Mouse (Mus musculus): ENCODE results near the gene Mpzl2. TPM values are rescaled to one million over a fixed set of nuclear protein-coding genes. Genes with fewer than 3 reads are reported as not detected.
A peak's percentile ranks its signal among the peaks of the same experiment; 100 is the strongest.
"Not testable (repeated sequence)": the region's sequence is repeated elsewhere in the genome, so short reads cannot be mapped to it uniquely, and the experiment has no call there.

Mpzl2 gene
- total RNA-seq, 2 experiments from 2014 or later = 0.62 to 2.3 TPM

DNA sequence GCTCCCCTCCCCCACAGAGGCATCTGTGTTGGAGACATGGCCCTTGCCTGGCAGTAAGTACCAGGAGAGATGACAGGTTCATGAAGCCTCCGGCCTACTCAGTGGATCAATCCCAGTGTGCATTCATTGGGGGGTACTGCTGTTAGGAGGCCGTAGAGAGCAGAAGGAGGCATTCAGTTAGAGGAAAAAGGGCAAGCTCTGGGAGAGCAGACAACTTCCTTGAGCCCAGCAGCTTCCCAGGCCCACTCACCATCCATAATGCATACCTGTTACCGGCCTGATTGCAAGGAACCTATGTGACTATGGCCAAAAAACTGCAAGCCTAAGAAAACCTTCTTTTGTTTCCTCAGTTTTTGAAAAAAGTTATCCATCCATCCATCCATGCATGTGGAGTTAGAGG lies 5.1 kb upstream of the Mpzl2 start:
- DNase-seq = no peak

DNA sequence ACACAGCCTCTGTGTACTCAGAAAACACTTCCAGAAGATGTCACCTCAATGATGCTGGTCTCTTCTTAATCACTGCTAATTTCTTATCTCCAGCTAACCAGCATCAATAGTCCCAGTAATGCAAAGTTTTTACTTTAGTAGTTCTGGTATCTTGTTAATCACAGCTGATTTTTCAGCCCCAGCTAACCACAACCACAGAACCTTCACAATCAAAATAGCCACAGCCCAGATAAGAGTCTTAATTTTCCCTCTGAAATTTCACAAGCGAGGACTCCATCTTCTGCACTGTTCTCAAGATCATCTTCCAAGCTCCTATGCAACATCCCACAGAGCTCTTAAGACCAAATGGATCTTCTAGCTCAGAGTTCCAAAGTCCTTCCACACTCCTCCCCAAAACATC lies 1.8 kb upstream of the Mpzl2 start:
- not testable (repeated sequence) for DNase-seq

DNA sequence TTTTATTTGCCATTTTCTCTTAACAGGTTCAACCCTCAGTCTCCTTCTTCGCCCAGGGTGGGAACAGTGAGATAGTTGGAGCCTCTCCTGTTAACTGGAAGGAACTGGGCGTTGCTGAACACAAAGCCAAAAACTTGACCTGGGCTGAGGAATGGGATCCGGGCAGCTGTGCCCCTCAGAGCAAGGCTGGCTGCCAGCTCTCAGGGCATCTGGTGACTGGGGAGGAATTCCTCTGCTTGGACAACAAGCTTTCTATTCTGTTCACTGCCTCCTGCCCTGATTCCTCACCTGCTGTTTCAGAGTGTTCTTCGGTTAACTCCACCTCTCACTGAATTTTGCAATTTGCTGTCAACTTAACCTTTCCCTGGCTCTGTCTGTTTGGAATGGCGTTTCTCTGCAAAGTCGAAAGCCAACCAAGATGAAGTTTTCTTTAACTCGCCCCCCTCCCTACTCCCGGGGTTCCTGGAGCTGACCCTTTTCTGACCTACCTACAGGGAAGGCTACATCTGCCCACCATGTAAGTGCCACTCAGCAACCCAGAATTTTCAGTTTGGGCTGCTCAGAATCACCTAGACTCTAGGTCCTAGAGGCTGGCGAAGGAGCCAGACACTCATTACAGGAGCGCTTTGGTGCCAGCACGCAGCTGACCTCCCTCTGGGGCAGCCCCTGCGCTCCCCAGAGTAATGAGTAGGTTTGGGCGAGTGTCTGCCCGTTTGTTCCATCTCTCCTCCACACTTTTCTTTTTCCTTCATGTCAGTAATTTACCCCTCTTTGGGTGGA lies 657 bp downstream of the Mpzl2 start:
- DNase-seq = peak in 1 of 2 experiments; percentile 7

DNA sequence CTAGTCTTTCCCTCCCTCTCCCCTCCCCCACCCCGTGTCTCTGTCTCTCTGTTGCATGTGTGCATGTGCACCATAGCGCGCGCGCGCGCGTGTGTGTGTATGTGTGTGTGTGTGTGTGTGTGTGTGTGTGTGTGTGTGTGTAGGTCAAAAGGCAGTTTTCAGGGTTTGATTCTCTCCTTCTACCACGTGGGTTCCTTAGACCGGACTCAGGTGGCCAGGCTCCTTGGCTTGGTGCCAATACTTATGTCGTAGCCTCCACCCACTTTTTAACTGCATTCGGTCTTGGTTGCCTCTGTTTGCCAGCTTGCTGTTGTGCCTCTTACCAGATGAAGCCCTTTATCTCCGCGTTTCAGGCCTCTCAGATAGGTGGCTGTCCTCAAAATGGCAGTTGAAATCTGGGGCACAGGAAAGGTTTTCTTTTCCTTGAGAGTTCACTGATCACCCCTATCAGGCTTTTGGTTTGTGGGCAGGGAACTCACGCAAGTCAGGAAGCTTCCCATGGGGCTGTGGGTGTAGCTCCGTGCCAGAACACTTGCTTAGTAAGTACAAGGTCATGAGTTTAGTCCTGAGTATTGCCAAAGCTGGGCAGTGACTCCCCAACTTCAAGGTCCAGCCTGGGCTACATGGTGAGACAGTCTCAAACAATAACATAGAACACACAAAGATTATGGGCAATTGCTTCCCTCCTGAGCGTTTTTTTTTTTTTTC lies 1.7 kb downstream of the Mpzl2 start:
- DNase-seq = peak; percentile 7 to 22

DNA sequence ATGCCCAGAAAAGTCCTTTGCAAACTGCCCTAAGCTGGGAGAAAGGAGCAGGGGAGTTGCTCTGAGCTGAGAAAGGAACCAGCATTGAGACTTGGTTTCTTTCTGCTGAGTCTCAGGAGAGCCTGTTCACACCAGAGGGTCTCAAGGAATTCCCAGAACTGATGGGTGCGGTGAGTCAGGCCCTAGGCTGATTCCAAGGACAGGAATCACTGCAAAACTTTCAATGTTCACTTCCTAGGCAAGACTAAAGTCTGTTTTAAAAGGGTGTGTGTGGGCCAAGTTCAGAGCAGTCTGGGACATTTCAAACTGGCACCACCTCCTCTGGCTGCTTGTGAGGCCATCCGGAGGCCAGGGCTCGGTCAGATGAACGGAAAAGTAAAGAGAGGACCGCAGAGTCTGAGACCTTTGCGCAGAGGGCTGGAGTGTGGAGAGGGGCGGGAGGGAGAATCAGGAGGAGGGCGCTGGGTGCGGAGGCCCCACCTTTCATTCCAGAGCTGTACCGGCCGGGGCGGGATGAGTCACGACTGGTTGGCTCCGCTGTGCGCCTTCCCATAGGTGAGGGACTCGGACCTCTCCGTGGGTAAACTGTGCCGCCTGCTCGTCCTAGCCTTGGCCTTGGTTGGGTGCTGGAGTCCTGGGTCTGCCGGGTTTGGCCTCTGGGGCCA lies 2.6 kb downstream of the Mpzl2 start:
- DNase-seq = peak; percentile 38 to 53

DNA sequence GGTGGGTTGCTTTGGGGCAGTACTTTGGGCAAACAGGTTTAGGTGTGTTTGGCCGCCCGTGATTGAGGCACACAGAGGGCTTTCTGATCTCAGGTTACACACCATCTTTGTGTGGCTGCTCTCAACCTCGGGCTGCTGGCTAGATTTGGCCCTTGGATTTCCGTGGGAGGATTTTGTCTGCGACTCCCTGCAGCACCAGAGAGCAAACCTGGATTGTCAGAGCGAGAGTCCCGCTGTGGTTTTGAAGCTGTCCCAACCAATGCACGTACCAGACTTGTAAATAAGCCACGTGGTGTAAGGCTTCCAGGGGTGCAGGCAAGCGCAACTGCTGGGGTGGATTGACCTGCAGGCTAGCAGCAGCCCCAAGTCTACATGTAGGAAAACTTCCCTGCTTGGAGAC lies 3.3 kb downstream of the Mpzl2 start:
- peak in 1 of 2 experiments; percentile 17 for DNase-seq

DNA sequence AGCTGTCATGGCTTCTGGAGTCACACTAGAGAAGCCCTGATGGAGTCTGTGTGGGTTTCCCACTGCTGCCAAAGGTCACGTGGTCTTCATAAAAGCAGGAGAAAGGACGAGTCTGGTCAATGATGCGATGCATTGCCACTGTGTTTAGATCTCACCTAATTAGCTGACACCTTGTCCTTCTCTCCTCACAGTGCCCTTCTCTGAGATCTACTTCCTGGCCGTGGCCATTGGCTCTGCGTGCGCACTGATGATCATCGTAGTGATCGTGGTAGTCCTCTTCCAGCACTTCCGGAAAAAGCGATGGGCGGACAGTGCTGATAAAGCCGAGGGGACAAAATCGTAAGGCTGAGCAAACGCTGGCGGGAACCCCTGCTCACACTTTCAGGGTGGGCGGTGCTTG lies 7.4 kb downstream of the Mpzl2 start:
- no peak for DNase-seq

DNA sequence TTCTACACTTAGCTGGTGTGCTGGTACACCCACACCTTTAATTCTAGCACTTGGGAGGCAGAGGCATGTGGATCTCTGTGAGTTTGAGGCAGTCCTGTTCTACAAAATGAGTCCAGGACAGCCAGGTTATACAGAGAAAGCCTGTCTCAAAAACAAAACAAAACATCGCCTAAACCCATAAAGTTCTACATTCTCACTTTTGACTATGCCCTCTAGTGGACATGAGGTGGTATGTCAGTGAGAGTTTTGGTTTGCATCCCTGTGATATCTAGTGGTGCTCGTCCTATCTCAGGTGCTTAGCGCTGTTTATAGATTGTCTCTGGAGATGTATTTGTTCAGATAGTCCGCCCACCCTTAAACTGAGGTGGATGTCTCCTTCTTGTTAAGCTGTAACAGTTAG lies 8.9 kb downstream of the Mpzl2 start:
- DNase-seq = peak in 1 of 2 experiments; percentile 45

DNA sequence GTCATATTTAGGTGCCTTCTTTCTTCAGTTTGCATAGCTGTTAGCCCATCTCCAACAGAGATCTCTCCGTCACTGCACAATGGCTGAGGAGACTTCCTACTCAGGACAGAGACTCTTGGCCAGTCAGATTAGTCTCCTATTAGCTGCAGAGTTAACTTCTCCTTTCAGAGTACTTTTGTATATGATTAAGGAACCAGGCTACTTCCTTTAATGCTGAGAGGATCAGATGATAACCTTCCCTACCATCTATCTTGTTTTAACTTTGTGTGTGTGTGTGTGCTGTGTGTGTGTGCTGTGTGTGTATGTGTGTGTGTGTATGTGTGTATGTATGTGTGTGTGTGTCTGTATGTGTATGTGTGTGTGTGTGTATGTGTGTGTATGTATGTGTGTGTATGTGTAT lies 10.1 kb downstream of the Mpzl2 start:
- no peak for DNase-seq

DNA sequence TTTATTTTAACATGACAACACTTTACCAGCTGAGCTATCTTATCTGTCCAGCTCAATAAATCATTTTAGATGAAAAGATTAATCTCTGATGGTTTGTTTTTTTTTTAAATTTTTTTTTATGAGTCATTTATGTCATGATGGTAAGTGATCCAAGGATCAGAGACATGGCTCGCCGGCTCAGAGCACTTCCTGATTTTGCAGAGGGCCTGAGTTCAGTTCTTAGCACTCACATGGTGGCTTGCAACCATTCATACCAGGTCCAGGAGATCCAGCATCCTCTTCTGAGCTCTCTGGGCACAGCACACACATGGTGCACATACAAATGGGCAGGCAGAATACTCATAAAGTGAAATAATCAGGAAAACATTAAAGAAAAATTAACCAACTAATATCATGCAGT lies 10.7 kb downstream of the Mpzl2 start:
- no peak for DNase-seq

DNA sequence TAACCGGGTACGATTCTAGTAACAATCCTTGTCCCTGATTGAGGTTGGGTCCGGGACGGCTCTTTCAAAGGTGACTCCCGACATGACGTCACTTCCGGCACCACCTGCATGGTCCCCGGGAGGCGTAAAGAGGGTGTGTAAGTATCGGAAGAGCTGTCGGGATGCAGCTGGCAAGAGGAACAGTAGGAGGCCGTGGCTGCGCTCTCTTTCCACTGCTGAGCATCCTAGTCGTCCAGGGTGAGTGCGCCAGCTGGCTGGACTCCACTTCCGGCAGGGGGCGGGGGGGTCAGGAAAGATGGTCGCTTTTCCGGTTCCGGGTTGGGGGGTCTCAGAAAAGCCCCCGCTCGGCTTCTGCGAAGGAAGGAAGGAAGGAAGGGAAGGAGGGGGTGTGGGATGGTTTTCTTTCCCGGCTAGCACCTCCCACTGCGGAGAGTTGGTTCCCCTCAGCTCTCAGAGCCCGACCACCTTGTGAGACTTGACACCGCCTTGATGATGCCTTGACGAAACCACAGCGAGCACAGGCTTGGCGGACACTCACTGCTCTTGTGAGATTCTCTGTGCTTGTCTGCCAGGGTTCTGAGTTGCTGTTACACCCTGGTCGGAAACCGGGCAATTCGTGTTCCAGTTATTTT lies 15.6 kb downstream of the Mpzl2 start, which contains the start of gene Mpzl3:
Mpzl3 (plus strand) TSS at position 105 of the 632 bp plus-strand sequence.
- DNase-seq = peak; percentile 69 to 84

DNA sequence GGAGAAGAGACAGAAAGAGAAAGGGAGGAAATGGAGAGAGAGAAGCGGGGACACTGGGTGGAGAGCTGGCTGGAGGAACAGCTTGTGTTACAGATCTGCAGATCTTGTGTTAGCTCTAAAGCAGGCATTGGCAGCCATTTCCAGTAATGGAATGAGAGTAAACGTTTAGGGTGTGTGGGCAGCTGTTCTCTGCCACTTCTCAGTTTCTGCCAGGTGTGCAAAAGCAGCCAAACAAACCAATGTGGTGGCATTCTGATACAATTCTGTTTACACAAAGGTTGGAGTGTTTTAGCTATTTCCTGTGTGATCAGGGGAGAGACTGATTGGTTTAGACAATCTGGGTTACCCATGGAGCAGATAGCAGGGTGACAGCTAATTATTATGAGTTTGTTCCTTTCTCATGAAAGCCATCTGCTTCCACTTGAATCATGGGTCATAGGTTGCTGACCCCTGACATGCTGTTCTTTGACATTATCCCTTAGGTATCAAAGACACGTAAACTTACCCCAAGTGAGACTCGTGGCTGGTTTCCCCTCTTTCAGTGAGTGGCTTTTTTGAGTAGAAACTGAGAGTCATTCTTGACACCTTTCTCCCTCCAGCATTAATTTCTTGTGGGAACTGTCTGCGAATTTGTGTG lies 18.8 kb downstream of the Mpzl2 start:
- no peak for DNase-seq

DNA sequence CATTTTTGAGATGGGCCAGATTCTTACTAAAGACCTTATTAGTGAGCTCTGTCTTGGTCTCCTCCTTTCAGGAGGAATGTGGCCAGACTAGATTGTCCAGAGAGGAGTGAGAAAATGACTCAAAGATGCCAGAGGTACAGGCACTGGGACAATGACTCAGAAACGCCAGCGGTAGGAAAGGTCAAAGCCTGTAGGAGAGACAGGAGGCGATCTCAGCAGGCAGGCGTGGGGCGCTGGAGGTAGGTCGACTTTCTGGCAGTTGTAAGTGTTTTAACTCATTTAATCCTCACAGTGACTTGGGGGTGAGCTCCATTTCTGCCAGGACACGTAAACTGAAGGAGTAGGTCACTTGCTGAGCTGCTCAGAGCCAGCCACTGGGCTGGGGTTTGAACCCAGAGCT lies 20.6 kb downstream of the Mpzl2 start:
- no peak for DNase-seq

DNA sequence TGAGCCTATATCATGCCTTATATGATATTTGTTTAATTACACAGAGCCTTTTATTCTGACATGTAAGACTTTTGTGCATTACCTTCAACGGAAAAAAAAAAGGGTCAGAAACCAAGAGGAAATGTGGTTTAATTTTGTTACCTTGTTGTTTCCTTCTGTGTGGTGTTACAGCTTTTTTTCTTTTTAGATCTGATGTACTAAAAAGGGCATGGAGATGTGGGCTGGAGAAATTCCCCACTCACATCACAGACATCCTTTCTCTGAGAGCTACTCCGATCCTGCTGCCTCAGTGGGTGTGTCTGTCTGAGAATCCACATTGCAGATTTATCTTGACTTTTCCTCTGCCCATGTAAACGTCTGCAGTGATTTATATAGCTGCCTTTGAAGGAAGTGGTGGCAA lies 23.1 kb downstream of the Mpzl2 start:
- no peak for DNase-seq

DNA sequence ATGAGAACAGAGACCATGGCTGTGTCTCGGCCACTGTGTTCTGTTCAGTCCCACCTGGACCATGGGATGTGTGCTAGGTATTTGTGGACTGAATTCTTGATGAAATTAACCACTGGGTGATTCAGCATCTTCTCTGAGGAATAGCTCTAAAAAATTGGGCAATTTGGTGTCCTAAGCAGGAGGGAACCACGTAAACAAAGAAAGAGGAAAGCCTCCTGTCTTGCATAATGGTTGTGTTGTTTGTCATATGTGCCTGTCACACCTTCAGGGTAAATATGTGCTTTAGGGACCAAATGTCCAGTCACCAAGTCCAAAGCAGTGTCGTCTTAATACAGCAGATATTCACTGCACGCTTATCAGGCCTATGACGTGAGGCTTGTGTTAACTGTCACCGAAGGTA lies 24.8 kb downstream of the Mpzl2 start:
- no peak for DNase-seq

DNA sequence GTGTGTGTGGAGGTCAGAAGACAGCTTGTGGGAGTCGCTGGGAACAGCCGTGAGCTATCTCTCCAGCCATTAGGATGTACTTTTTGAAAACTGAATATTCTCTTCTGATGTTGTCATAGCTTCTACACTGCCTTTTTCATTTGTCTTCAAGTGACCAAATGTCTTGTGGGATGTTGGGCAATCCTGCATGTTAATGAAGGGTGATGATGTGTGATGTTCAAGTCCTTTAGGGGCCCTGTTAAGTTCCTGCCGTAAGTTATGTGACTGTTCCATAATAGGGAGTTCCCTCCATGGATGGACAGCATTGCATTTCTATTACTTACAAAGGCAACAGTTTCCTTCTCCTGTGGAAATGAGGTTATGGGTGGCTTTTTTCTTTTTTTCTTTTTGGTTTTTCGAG lies 27.1 kb downstream of the Mpzl2 start:
- DNase-seq = no peak

DNA sequence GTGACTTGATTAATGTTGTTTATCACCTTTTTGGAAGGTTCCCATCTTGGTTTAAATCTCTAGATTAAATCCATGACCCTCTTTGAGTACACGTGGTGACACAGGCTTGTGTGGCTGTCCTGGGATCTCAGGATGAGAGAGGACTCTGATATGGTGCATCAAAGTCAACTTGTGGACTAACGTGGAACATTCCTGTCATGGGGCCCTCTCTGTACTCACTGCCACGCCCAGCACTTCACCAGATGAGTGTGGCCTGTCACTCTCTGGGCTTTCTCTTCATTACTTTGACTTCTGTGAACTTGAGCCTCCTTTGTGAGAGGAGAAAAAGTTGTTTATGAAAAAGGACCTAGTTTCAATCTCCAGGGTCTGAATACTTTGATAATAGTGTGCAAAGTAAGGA lies 32.2 kb downstream of the Mpzl2 start:
- DNase-seq = no peak

DNA sequence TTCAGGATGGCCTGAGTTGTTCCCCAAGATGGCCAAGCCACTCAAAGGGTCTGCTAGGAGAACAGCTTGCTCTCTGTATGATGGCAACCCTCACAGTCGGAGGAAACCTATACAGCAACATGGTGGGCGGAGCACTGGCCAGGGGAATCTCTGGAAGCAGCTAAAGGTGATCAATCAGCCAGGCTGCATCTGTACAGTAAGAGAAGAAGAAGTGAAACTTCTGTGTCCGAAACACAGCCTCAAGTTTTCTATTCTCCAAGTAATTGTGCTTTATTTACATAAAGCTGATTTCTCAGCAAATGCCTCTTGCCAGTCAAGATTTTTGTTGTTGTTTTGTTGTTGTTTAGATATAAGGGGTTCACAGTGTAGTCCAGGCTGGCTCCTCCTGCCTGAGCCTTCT lies 38.3 kb downstream of the Mpzl2 start:
- DNase-seq = no peak

DNA sequence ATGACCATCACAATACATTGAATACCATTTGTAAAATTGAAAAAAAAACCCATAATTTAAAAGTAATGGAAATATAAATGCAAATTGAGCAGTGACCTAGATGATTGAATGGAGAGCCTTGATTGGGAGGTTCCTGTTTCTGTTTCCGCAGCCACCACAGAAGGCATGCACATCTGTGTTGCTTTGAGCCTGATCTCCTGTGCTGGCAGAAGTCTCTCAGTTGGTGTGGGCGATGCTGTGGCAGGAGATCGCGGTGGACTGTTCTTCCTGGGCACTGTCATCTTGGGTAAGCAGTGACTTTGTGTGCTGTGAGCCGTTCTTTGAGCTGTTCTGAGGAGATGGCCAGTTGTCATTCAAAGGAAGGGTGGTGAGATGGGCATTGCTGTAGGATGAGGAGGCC lies 39.4 kb downstream of the Mpzl2 start, which contains the start of gene Jaml:
Jaml (plus strand) TSS at position 173 of the 400 bp plus-strand sequence.
- DNase-seq = peak in 1 of 2 experiments; percentile 14

DNA sequence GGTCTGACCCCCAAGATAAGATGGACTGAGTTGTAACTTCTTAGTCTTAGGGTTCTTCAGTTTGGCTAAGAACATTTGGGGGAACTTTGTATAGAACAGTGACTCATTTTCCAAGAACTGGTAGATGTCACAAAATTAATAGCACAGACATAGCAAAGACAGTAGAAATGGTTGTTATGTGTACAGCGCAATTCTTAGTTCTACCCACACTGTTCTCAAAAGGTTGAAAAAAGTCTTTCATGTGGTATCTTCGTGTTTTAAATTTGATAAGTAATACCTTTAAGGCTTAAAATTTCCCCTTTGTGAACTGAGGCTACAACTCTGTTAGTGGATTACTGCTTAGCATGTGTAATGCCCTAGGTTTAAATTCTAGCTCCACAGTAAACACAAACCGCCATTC lies 43.5 kb downstream of the Mpzl2 start:
- DNase-seq = no peak

DNA sequence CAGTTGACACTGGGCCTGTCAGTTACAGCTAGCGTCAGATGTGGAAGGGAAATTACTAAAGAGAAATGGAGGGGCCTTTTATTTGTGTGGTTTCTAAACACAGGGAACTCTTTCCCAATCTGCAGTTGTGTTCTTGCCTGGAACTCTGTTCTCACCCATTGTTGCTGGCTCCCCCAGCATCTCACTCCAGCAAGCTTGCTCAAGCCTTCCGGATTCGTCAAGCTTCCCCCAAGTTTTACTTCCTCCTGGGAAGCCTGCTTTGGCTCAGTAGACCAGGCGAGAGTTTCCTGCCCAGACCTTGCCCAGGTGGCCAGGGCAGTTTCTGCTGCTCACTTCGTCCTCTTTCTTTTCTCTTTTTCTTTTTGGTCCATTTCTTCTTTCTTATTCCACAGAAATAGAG lies 45.0 kb downstream of the Mpzl2 start:
- peak in 1 of 2 experiments; percentile 58 for DNase-seq

All from heart, adult 18-20 months (tissue).